Mouse (Mus musculus): ENCODE data around the gene Ints6.
A peak's percentile ranks its signal among the peaks of the same experiment; 100 is the strongest.

The Ints6 gene

DNA sequence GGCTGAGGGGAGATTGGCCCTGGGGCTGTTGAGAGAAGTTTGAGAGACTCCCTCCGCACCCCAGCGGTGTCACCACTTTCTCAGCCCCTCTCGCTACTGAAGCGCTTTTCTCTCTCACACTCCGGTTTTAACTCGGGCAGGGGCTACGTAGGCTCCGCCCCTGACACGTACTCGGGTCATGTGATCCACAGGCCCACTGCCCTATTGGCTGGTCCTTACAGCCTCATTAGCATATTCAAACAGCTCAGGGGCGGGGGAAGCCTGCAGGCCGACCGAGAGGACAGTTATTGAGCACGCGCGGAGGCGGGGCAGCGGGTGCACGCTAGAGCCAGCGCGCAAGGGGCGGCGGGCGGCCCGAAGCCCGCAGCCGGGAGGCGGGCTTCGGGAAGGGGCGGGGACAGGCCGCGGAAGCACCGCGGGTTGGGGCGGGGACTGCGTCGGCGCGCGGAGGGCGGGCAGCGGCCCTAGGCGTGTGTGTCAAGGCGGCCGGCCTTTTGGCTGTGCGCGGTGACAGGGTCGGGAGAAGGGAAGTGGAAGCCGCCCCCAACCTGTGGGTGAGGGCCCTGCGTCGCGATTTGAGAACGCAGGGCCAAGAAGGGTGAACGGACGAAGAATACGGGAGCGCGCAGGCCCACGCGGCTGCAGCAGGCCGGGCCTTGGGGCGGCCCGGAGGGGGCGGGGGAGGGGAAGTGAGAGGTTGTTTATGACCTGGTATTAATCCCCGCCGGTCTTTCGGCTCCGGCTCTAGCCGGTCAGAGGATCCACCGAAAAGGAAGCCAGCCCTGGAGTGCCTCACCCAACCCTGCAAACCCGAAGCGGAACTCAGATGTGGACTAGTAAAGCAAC, at the start of gene Ints6:
Gene Ints6 (minus strand): TSS at position 134 of the 846 bp plus-strand sequence.
- DNase-seq (ENCODE audit: low read depth, low spot score) = peak; percentile 100
- no peaks in the 10 kb centered on the region for H3K36me3 ChIP-seq (ENCODE audit: control insufficient read depth, insufficient read depth, low read length, poor library complexity, severe bottlenecking)
- no peaks in the 10 kb centered on the region for H3K27me3 ChIP-seq (ENCODE audit: control insufficient read depth, insufficient read depth, low read length, poor library complexity, severe bottlenecking)

DNA sequence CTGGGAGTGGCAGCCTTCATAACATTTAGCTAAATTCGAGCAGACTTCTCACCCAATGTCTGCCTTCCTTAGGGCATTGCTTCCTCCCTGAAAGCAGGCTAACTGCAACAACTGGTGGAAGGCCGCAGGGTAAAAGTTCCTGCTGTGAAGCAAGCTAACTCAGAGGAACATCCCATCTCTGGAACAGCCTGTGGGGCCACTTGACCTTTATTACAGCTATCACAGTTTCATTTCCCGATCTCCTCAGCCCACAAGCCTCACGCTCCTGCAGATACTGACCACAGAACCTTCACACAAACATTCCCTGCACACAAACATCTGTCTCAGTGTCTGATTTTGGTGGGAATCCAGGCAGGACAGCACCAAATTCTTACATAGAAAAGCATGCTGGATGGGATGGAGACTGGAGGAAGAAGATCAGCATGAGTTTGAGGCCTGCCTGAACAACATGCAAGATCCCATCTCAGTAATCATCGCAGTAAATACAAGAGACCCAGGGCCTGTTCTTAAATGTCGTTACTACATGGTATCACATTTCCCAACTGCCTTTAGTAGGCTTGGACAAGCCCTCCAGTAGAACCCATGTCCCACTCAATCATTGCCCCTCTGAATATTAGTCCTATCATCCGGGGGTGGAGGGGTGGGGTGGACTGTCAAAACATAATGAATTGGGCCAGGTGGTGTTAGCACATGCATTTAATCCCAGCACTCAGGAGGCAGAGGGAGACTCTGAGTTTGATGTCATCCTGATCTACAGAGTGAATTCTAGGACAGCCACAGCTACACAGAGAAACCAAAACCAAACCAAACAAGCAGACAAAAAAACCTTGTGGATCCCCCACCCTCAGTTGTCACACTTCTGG, 47.9 kb upstream of the Ints6 start:
- no peaks in the 10 kb centered on the region for H3K36me3 ChIP-seq (ENCODE audit: control insufficient read depth, insufficient read depth, low read length, poor library complexity, severe bottlenecking)
- no peak for DNase-seq (ENCODE audit: low read depth, low spot score)

DNA sequence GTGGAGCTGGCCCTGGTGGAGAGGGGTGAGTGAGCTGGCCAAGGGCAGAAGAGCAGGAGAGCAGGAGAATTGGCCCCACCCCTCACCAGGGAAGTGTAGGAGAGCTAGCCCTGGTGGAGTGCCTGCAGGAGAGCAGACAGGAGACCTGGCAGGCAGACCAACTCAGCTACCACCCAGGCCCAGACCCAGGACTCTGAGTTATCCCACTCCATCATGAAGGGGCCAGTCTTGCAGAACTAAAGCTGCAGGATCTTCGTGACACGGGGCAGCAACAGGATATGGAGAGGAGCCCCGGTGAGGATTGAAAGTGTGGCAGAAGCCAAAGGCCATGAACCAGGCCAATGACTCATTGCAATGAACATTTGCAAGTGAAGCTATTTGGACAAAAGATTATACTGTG, 46.0 kb upstream of the Ints6 start:
- H3K27me3 ChIP-seq (ENCODE audit: control insufficient read depth, insufficient read depth, low read length, poor library complexity, severe bottlenecking) = no peaks in the 10 kb centered on the region
- DNase-seq (ENCODE audit: low read depth, low spot score) = no peak

More for the DNA sequence above, 47.9 kb upstream of the Ints6 start:
- H3K27me3 ChIP-seq (ENCODE audit: control insufficient read depth, insufficient read depth, low read length, poor library complexity, severe bottlenecking) = no peaks in the 10 kb centered on the region

DNA sequence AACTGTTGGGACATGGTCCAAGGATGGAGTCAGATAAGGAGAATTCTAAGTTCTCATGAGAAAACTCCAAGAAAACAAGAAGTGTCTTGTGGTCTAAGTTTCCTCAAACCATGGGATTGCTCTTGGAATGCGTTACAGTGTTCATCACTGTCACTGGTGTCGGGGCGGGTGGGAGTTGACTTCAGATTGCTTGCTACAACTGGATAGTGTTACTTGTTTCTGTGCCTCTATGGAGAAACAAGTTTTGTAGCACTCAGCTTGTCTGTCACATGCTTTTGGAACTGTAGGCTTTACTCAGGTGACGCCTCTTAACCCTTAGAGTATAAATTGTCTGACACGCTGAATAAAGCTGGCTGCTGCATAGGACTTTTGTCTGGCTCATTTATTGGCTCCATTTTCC, 42.2 kb upstream of the Ints6 start:
- no peak for DNase-seq (ENCODE audit: low read depth, low spot score)
- no peaks in the 10 kb centered on the region for H3K27me3 ChIP-seq (ENCODE audit: control insufficient read depth, insufficient read depth, low read length, poor library complexity, severe bottlenecking)

More for the DNA sequence above, 46.0 kb upstream of the Ints6 start:
- no peaks in the 10 kb centered on the region for H3K36me3 ChIP-seq (ENCODE audit: control insufficient read depth, insufficient read depth, low read length, poor library complexity, severe bottlenecking)

DNA sequence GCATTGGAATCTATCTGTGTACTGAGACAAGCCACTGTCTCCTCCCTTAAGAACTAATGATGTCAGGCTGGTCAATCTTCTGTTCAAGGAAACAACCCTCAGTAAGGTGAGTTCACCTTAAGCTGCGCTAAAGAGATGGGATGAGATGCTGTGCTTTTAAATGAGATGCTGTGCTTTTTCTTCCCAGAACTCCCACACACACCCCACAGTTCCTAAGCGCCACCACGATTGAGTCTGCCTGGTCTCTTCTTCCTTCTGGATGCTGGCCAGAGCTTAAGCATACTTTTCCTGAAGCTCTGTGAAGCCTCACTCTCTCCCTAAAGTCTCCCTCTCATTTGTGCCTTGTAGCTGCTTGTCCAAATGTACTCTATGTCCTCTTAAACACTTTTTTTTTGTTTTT, 39.8 kb upstream of the Ints6 start:
- DNase-seq (ENCODE audit: low read depth, low spot score) = no peak
- H3K27me3 ChIP-seq (ENCODE audit: control insufficient read depth, insufficient read depth, low read length, poor library complexity, severe bottlenecking) = no peaks in the 10 kb centered on the region
- no peaks in the 10 kb centered on the region for H3K36me3 ChIP-seq (ENCODE audit: control insufficient read depth, insufficient read depth, low read length, poor library complexity, severe bottlenecking)

More for the DNA sequence above, 42.2 kb upstream of the Ints6 start:
- H3K36me3 ChIP-seq (ENCODE audit: control insufficient read depth, insufficient read depth, low read length, poor library complexity, severe bottlenecking) = no peaks in the 10 kb centered on the region

DNA sequence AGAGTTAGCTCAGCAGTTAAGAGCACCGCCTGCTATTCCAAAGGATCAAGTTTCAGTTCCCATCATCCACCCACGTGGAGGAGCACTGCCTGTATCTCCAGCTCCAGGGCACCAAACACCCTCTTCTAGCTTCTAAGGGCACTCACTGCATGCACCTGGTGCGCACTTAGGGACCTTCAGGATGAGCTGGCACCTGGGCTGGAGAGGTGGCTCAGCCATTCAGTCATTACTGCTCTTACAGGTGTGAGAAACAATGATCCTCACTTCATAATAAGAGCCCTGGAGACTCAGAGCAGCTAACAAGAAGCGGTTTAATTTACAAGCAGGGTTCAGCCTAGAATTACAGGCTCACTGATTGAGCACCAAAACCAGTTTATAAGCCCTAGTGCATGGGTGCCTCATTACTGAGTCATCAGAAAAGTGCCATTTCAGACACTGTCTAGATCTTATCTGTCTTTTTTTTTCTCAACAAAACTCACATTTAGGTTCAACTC, 37.7 kb upstream of the Ints6 start:
- H3K36me3 ChIP-seq (ENCODE audit: control insufficient read depth, insufficient read depth, low read length, poor library complexity, severe bottlenecking) = no peaks in the 10 kb centered on the region
- DNase-seq (ENCODE audit: low read depth, low spot score) = no peak
- no peaks in the 10 kb centered on the region for H3K27me3 ChIP-seq (ENCODE audit: control insufficient read depth, insufficient read depth, low read length, poor library complexity, severe bottlenecking)

DNA sequence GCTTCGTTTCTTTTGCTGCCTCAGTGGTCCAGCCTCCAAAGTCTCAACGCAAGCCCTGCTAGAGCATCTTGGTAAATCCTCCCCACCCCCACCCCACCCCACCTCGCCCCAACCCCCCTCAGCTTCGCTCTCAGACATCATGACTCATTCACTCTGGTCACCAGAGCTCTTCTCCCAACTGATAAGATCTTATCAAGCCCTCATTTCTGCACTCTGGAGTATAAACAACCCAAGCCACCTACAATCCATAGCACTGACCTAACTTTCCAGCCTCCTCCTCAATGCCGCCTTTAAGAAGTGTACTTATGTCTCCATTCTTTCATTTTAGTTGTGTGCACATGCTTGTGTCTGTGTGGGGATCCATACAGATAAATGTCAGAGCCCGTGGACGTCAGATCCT, 34.8 kb upstream of the Ints6 start:
- no peaks in the 10 kb centered on the region for H3K27me3 ChIP-seq (ENCODE audit: control insufficient read depth, insufficient read depth, low read length, poor library complexity, severe bottlenecking)
- no peak for DNase-seq (ENCODE audit: low read depth, low spot score)
- no peaks in the 10 kb centered on the region for H3K36me3 ChIP-seq (ENCODE audit: control insufficient read depth, insufficient read depth, low read length, poor library complexity, severe bottlenecking)

DNA sequence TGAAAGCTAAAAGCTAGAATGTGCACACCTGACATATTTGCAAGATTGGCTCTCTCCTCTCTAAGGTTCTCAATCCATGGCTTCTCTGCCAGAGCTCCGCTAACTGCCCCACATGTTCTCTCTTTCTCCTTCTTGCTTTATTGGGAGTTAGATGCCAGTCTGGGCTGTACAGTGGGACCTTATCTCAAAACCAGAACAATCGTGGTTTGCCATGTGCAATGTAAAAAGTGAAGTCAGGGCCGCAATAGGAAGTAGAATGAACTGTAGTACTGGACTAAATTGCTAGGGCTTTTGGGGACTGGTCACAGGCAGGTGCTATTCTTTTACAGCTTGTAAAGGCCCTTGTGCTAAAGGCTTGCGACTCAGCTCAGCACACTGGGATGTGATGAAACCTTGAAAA, 28.3 kb upstream of the Ints6 start:
- no peak for DNase-seq (ENCODE audit: low read depth, low spot score)
- Histone ChIP-seq H3K27me3 (ENCODE audit: control insufficient read depth, insufficient read depth, low read length, poor library complexity, severe bottlenecking) (no peaks in the 10 kb centered on the region), H3K36me3 (ENCODE audit: control insufficient read depth, insufficient read depth, low read length, poor library complexity, severe bottlenecking) (no peaks in the 10 kb centered on the region)

DNA sequence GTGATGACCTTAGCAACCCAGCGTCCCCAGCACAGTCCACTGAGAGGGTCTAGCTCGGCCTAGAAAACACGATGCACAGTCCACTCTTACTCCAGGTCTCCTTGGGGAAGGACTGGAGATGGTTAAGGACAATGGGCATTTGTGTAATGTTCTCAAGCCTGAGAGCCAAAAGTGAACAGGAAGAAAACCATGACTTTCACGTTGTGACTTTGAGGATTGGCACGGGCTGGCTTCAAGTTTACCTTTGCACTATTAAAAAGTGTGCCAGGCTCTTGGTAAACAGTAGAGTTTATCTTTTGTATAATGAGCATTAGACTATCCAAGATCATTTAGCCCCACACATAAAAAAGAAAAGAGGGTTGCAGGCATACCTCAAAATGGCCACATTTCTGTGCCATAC, 22.0 kb upstream of the Ints6 start:
- DNase-seq (ENCODE audit: low read depth, low spot score) = no peak
- Histone ChIP-seq H3K27me3 (ENCODE audit: control insufficient read depth, insufficient read depth, low read length, poor library complexity, severe bottlenecking) (no peaks in the 10 kb centered on the region), H3K36me3 (ENCODE audit: control insufficient read depth, insufficient read depth, low read length, poor library complexity, severe bottlenecking) (no peaks in the 10 kb centered on the region)

DNA sequence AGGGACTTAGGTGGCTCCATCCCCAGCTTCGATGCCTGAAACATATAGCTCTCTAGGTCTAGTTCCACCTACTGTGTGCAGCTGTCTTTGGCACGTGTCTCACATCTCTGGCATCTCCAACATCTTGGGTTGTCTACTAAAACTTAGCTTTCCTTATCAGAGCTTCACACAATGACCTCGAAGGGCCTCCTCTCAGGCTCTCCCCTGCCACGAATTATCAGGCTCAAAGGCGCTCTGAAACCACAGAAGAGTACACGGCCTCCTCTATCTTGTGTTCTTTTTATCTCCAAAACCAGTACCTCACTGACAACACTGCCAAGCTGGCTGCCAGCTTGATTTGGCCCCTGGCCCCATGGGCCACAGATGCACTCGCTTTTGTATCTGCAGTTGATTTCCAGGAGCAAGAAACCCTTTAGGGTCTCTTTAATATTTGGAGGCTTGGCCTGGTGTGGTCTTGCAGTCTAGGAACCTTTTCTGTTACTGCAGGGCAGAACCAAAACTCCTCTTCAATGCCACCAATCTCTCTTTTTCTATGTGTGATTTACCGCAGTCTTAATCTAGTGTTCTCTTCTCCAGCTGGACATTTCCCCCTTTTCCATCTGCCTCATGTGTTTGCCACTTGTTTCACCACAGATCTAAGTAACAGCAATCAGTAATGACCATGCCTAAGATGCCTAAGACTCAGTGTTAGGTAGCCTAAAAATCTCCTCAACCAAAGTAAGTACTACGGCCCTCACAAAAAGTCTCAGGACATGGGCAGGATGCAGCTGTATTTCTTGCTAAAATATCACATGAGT, 19.7 kb upstream of the Ints6 start:
- DNase-seq (ENCODE audit: low read depth, low spot score) = no peak
- H3K36me3 ChIP-seq (ENCODE audit: control insufficient read depth, insufficient read depth, low read length, poor library complexity, severe bottlenecking) = no peaks in the 10 kb centered on the region
- H3K27me3 ChIP-seq (ENCODE audit: control insufficient read depth, insufficient read depth, low read length, poor library complexity, severe bottlenecking) = no peaks in the 10 kb centered on the region

DNA sequence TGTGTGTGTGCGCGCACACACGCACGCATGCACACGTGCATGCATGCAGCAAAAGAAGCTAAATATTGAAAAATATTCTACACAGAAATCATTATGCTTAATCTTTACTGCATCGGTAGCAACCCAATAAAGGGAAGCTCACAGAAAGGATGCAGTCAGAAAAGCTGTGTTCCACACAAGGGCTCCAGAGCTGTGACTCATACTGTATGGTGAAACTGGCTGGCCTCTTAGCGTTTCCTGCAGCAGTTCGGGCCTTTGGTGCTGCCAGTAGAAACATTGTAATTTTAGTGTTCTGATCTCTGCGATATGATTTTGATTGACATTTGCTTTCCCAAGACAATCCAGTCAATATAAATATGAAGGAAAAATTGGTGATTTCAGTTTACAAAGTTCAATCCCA, 17.1 kb upstream of the Ints6 start:
- no peak for DNase-seq (ENCODE audit: low read depth, low spot score)
- Histone ChIP-seq H3K27me3 (ENCODE audit: control insufficient read depth, insufficient read depth, low read length, poor library complexity, severe bottlenecking) (no peaks in the 10 kb centered on the region), H3K36me3 (ENCODE audit: control insufficient read depth, insufficient read depth, low read length, poor library complexity, severe bottlenecking) (no peaks in the 10 kb centered on the region)

DNA sequence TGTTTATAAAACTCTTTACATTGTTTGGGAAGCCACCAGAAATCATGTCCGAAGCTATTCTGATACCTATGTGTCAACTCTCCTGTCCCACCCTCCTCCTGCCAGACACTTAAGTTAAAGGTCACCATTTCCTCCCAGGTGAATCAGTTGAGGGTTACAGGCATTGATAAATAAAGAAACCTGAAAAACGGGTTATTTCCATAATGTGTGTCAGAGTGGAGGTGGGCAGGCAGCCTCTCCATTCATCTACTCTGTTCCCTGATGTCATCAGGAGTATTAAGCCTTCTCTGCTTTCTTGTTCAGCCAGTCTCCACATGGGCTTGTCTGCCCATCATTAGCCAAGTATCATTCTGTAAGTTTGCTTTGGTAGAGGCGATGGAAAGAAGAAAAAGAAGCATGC, 14.1 kb upstream of the Ints6 start:
- DNase-seq (ENCODE audit: low read depth, low spot score) = no peak
- Histone ChIP-seq H3K36me3 (ENCODE audit: control insufficient read depth, insufficient read depth, low read length, poor library complexity, severe bottlenecking) (no peaks in the 10 kb centered on the region), H3K27me3 (ENCODE audit: control insufficient read depth, insufficient read depth, low read length, poor library complexity, severe bottlenecking) (no peaks in the 10 kb centered on the region)

DNA sequence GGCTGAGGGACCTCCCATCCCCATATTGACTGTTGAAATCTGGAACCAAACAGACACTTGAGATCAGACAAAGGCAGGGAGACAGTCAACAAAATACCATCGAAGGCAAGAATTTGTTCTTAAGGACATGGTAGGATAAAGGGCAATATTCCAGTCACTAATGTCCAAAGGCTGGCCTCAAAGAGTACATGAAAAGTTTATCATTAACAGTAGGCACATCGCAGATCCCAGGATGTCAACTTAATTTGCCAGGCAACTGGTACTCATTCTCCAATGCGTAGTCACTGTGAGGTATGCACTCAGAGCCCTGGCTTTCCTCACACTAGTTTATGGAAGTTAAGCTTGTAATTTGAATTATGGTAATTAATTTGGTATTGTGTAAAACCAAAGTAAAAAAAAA, 13.3 kb upstream of the Ints6 start:
- Histone ChIP-seq H3K27me3 (ENCODE audit: control insufficient read depth, insufficient read depth, low read length, poor library complexity, severe bottlenecking) (no peaks in the 10 kb centered on the region), H3K36me3 (ENCODE audit: control insufficient read depth, insufficient read depth, low read length, poor library complexity, severe bottlenecking) (no peaks in the 10 kb centered on the region)
- DNase-seq (ENCODE audit: low read depth, low spot score) = no peak

DNA sequence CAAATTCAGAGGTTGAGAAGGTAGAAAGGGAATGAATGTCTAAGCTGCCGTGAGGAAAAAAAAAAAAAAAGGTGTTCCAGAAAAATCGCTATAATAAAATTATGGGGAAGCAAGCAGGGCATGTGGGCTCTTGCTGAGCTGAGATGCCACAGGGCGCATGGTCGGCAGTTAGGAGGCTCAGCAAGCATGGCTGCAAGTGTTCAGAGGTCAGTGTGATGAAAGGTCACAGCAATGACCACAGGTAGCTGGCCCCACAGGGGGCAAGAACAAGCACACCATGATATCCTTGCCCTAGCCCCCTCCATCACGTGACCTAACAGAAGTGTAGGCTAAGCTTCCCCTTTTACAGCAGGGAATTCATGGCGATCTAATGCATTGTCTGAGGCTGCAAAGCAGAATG, 12.8 kb upstream of the Ints6 start:
- no peak for DNase-seq (ENCODE audit: low read depth, low spot score)
- no peaks in the 10 kb centered on the region for H3K27me3 ChIP-seq (ENCODE audit: control insufficient read depth, insufficient read depth, low read length, poor library complexity, severe bottlenecking)
- no peaks in the 10 kb centered on the region for H3K36me3 ChIP-seq (ENCODE audit: control insufficient read depth, insufficient read depth, low read length, poor library complexity, severe bottlenecking)
